Mouse (Mus musculus) E14TG2a.4 (cell line): ENCODE results near the gene Gli1.
A peak's percentile ranks its signal among the peaks of the same experiment; 100 is the strongest.

ENCODE experiments used
- H3K27me3 ChIP-seq: 2 replicates; pipeline ENCODE4 v1.6.1; 2014; ENCODE audit warnings: low read length, control low read depth; ENCODE audit not compliant: insufficient read depth
- H3K36me3 ChIP-seq: 2 replicates; pipeline ENCODE4 v1.6.1; 2014; ENCODE audit warnings: low read length, control low read depth; ENCODE audit not compliant: insufficient read depth
- H3K4me1 ChIP-seq: replicated peaks from 2 replicates; pipeline ENCODE4 v1.6.1; 2014; ENCODE audit warnings: low read depth, low read length, control low read depth
- H3K4me3 ChIP-seq: replicated peaks from 2 replicates; pipeline ENCODE4 v1.5.1; 2014; ENCODE audit warnings: mild to moderate bottlenecking, low read length
- H3K9me3 ChIP-seq: 2 replicates; pipeline ENCODE4 v1.6.1; 2014; ENCODE audit warnings: low read length, control low read depth
- CTCF ChIP-seq: conservative IDR thresholded peaks from 2 replicates; pipeline ENCODE4 v1.5.1; 2014; ENCODE audit warnings: low read length
- NANOG ChIP-seq: IDR thresholded peaks from 2 replicates; pipeline ENCODE4 v1.6.1; 2014; ENCODE audit warnings: borderline replicate concordance, low read length, mixed read lengths
- POU5F1 ChIP-seq: IDR thresholded peaks from 2 replicates; pipeline ENCODE4 v1.6.1; 2014; ENCODE audit warnings: low read length, borderline replicate concordance

Gli1 gene

DNA sequence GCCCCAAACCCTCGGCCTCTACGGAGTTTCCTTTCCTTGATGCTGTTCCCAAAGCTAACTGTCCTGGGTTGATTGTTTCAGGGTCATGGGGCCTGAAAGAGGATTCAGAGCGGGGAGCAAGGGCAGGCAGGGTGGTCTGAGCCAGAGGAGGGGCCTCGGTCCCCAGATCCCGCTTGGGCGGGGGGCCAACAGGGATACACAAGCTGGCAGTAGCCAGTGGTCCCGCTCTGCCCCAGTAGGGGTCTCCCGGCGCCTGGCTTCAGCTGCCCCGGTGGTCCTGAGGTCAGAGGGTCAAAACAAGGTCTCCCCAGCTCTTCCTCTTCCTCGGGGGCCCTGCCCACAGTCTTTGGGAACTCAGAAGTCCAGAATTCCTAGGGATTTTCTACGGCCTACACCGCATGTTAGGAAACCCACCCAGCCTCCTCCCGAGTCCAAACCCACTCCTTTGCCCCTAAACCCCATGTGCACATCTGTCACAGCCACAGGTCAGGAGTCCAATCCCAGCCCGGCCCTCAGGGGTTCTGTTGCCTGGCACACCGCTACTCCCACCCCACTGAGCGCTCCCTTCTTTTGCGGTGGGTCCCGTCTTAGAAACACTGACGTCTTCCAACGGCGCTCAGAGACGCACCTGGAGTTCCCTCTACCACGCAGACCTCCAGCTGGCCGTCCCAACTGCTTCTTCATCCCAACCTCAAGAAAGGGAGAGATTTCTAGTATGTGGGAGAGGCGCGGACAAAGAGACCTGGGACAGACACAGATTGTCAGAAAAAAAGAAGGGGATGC, 1.0 kb downstream of the Gli1 start:
- Histone ChIP-seq H3K9me3 (no peaks in the 10 kb centered on the region), H3K4me3 (peak overlapping the region; percentile 88), H3K4me1 (peaks cover 54% of the 10 kb centered on the region), H3K36me3 (peaks cover 26% of the 10 kb centered on the region), H3K27me3 (no peaks in the 10 kb centered on the region)
- TF ChIP-seq NANOG (peak; percentile 63; the same call in 1 of the 2 replicates), CTCF (no peak), POU5F1 (no peak)

DNA sequence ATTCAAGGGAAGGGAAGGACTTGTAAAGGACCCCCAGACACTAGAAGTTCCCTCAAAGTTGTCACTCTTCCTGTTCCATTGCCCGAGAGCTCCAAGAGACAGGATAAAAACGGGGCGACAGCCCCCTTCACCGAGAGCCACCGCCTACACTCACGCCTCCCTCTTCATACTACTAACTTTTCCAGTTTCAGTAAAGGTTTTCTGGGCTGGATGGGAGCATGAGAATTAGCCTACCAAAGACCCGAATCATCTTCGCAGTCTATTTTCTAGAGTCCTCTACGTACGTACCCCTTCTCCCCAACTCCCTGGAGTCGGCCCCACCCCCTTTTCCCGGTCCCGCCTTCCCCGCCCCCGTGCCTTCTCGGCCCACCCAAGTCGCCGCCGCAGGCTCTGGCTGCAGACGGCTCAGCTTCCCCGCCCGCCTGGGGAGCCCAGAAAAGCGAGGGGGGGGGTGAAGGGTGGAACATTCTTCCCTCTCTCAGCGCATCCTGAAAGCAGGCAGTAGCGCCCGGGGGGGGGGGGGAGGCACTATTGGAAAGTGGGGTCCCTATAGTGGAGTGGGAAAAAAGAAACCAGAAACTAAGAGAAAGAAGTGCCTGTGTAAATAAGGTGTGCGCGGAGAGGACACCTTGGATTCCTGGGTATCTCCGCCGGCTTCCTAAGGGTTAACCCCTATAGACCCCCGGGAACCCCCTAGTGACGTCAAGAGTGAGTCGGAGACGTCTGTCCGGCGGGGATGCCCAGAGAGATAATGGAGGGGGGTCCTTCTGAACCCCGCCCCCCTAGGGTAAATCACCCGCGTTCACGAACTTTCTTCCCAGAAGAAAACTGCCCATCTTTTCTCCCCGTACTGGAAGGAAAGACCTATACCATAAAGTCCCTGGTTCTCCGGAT, 1.8 kb downstream of the Gli1 start:
- H3K4me3 ChIP-seq, result peak overlapping the region; percentile 88
- peaks cover 34% of the 10 kb centered on the region for H3K36me3 ChIP-seq
- H3K4me1 ChIP-seq, result peaks cover 62% of the 10 kb centered on the region
- no peaks in the 10 kb centered on the region for H3K27me3 ChIP-seq
- H3K9me3 ChIP-seq, result no peaks in the 10 kb centered on the region
- no peak for TF ChIP-seq NANOG
- TF ChIP-seq CTCF, result no peak
- TF ChIP-seq POU5F1, result no peak

DNA sequence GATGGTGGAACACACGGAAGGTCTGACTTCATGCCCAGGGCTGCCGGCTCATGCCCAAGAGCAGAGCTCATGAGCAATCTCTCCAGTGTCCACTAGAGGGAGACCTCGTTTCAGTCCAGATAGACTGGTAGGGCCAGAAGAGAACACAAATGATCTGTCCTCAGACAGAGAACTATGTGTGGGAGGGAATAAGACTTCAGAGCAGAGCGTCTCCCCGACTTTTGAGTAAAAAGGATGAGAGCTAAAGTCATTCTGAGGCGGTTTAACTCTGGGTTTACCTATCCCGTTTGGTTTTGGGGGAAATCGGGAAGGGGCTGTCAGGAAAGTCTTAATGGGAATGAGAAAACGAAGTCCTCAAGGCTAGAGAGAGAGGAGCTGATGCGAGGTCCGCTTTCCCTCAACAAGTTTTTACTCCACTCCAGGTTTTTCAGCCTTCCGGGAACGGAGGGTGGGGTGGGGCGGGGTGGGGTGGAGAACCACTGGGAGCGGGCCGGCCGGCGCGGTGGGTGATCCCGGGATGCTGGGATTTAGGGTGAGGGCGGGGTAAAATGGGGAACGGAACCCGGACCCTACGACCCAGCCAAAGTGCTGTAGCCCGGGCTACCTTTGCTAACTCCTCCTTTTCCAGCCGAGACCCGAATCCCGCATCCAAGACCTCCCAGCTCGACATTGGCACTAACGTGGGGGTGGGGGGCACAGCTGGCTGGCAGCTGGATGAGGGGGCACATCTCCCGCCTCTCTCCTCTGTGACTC, 2.7 kb downstream of the Gli1 start:
- Histone ChIP-seq H3K4me3 (peak overlapping the region; percentile 88), H3K36me3 (peaks cover 42% of the 10 kb centered on the region), H3K9me3 (no peaks in the 10 kb centered on the region), H3K27me3 (no peaks in the 10 kb centered on the region), H3K4me1 (peaks cover 70% of the 10 kb centered on the region)
- TF ChIP-seq POU5F1 (no peak), CTCF (peak; percentile 89), NANOG (no peak)

DNA sequence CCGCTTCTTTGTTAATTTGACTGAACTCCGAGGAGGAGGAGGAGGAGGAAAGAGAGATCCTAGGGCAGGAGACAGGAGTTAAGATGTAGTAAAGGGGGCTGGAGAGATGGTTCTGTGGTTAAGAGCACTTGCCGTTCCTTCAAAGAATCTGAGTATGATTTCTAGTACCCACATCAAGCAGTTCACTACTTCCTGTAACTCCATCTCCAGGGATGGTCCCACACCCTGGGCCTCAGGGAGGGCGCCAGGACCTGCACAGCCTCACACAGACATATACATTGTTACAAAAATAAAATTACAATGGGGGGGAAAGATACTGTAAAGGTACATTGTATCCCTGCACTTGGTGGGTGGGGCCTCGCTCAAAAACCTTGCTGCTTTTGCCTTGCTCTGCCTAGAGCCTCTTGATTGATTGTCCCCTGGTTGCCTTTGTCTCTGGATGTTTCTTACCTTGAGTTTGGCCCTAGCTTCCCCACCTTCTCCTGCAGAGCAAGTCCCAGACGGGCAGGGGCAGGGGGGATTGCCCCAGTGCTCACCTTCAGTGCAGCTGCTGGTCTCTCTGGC, 4.2 kb downstream of the Gli1 start:
- no peak for TF ChIP-seq POU5F1
- TF ChIP-seq CTCF, result no peak
- TF ChIP-seq NANOG, result no peak
- Histone ChIP-seq H3K4me1 (peaks cover 74% of the 10 kb centered on the region), H3K4me3 (peak overlapping the region; percentile 75), H3K9me3 (no peaks in the 10 kb centered on the region), H3K27me3 (no peaks in the 10 kb centered on the region), H3K36me3 (peaks cover 57% of the 10 kb centered on the region)

DNA sequence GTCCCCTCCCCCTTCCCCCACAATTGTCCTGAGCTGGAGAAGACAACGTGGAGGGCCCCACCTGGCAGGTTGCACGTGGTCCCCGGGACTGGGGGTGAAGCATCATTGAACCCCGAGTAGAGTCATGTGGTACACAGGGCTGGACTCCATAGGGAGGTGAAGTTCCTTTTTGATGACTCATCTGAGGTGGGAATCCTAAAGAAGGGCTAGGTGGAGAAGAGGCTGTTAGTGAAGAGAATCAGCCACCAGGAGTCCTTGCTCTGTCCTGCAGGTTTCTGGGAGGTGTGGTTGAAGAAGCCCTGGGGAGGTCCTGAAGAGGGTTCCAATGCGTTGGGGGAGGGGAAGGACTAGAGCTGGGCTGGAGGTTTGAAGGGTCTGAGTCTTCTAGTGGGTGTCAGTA, 4.8 kb downstream of the Gli1 start:
- no peaks in the 10 kb centered on the region for H3K9me3 ChIP-seq
- peak overlapping the region; percentile 75 for H3K4me3 ChIP-seq
- TF ChIP-seq POU5F1 (no peak), CTCF (no peak), NANOG (no peak)
- peaks cover 63% of the 10 kb centered on the region for H3K36me3 ChIP-seq
- H3K4me1 ChIP-seq, result peaks cover 73% of the 10 kb centered on the region
- no peaks in the 10 kb centered on the region for H3K27me3 ChIP-seq

DNA sequence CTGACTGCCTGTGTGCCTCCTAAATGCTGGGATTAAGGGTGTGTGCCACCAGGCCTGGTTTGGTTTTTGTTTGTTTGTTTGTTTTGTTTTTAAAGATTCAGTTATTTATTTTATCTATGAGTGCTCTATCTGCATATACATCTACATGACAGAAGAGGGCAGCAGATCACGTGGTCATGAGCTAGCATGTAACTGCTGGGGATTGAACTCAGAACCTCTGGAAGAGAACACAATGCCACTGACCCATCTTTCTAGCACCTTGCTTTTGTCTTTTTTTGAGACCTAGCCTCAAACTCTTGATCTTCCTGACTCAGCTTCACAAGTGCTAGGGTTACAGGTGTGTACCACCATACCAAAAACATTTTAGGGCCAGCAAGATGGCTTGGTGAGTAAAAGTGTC, 6.5 kb downstream of the Gli1 start:
- Histone ChIP-seq H3K27me3 (no peaks in the 10 kb centered on the region), H3K9me3 (no peaks in the 10 kb centered on the region), H3K36me3 (peaks cover 79% of the 10 kb centered on the region), H3K4me3 (peak overlapping the region; percentile 75; the same call in 1 of the 2 replicates), H3K4me1 (peaks cover 80% of the 10 kb centered on the region)
- no peak for TF ChIP-seq CTCF
- TF ChIP-seq NANOG, result no peak
- TF ChIP-seq POU5F1, result no peak

DNA sequence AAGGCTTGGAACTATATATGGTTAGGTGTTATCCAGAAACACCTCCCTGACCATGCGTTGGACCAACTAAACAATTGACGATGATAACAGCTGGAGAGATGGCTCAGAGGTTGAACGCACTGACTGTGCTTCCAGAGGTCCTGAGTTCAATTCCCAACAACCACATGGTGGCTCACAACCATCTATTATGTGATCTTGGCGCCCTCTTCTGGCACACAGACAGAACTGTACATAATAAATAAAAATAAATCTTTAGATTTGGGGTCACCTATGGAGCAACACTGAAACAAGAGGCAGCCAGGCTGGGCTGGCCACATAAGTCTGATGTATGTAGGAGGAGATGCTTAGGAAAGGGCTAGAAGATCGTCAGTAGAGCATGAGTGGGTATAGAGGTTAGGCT, 8.6 kb downstream of the Gli1 start:
- no peaks in the 10 kb centered on the region for H3K9me3 ChIP-seq
- peaks cover 95% of the 10 kb centered on the region for H3K36me3 ChIP-seq
- no peaks in the 10 kb centered on the region for H3K27me3 ChIP-seq
- TF ChIP-seq CTCF, result peak; percentile 32; the same call in 1 of the 2 replicates
- TF ChIP-seq NANOG, result no peak
- peak overlapping the region; percentile 51 for H3K4me3 ChIP-seq
- peaks cover 93% of the 10 kb centered on the region for H3K4me1 ChIP-seq

DNA sequence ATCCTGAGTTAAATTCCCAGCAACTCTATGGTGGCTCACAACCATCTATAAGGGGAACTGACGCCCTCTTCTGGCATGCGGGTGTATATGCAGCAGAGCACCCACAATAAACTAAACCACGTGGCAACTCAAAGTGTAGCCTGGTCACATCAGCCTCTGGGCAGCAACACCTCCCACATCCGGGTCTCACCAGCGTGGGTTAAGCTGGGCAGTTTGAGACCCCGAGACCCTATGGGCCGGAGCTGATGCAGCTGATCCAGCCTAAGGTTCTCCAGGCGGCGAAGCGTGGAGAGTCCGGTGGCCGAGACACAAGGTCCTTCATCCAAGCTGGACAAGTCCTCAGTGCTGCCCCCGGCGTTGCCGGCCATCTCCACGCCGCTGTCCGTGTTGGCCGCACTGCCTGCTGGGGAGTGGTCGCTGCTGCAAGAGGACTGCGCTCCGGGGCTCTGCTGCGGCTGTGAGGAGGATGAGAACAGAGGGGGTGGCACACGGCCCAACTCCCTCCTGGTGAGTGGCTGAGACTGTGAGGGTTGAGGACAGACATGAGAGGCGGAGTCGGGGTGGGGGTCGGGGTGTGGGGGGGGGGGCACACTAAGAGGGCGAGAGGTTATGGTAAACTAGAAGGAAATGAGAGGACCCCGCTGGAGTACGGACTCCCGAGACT, 9.4 kb downstream of the Gli1 start:
- TF ChIP-seq NANOG, result no peak
- TF ChIP-seq CTCF, result peak; percentile 86

More for the DNA sequence above, 9.4 kb downstream of the Gli1 start:
- H3K4me1 ChIP-seq, result peaks cover 93% of the 10 kb centered on the region
- H3K9me3 ChIP-seq, result no peaks in the 10 kb centered on the region
- peak overlapping the region; percentile 66 for H3K4me3 ChIP-seq
- peaks cover 7% of the 10 kb centered on the region for H3K27me3 ChIP-seq
- peaks cover 87% of the 10 kb centered on the region for H3K36me3 ChIP-seq
